Mouse (Mus musculus) liver, embryonic 11.5 days (tissue): Measurements from ENCODE around the gene Dhx9. TPM values are rescaled to one million over a fixed set of nuclear protein-coding genes. Genes with fewer than 3 reads are reported as not detected.
"Not testable (repeated sequence)": the region's sequence is repeated elsewhere in the genome, so short reads cannot be mapped to it uniquely, and the experiment has no call there.

ENCODE experiments used
- ATAC-seq: fragments of 200-750 bp; cut with Nextera tagmentation; replicated peaks from 2 replicates; pipeline ENCODE4 v1.8.0; 2017; ENCODE audit warnings: moderate number of reproducible peaks, mild to moderate bottlenecking, moderate TSS enrichment, moderate library complexity; ENCODE audit not compliant: low FRiP score
- DNase-seq: peaks from one replicate; pipeline ENCODE4 v3.0.0-alpha.2; 2017; ENCODE audit warnings: low spot score
- H3K27ac ChIP-seq: fragments of 300-500 bp; sonication (generic); 2 replicates; pipeline ENCODE4 v1.5.1; 2014; ENCODE audit warnings: mild to moderate bottlenecking, low read depth, low read length, control low read depth
- H3K27me3 ChIP-seq: fragments of 300-500 bp; sonication (generic); replicated peaks from 2 replicates; pipeline ENCODE4 v1.6.1; 2014; ENCODE audit warnings: low read length, mixed read lengths; ENCODE audit not compliant: control insufficient read depth, insufficient read depth
- H3K36me3 ChIP-seq: fragments of 300-500 bp; sonication (generic); 2 replicates; pipeline ENCODE4 v1.6.1; 2014; ENCODE audit warnings: mild to moderate bottlenecking, low read length, moderate library complexity, mixed read lengths; ENCODE audit not compliant: control insufficient read depth, insufficient read depth
- H3K4me1 ChIP-seq: fragments of 300-500 bp; sonication (generic); replicated peaks from 2 replicates; pipeline ENCODE4 v1.6.1; 2014; ENCODE audit warnings: low read length, mixed read lengths; ENCODE audit not compliant: control insufficient read depth, insufficient read depth
- H3K4me2 ChIP-seq: fragments of 300-500 bp; sonication (generic); 2 replicates; pipeline ENCODE4 v1.6.1; 2014; ENCODE audit warnings: mild to moderate bottlenecking, control low read depth, moderate library complexity
- H3K4me3 ChIP-seq: fragments of 300-500 bp; sonication (generic); 2 replicates; pipeline ENCODE4 v1.5.1; 2014; ENCODE audit warnings: low read depth, low read length, control low read depth
- H3K9ac ChIP-seq: fragments of 300-500 bp; sonication (generic); 2 replicates; pipeline ENCODE4 v1.6.1; 2014; ENCODE audit warnings: low read depth, low read length, control low read depth
- H3K9me3 ChIP-seq: fragments of 300-500 bp; sonication (generic); 2 replicates; pipeline ENCODE4 v1.6.1; 2016; ENCODE audit warnings: low read length, inconsistent platforms, mixed read lengths; ENCODE audit not compliant: control insufficient read depth
- WGBS: fragments of 180-500 bp; shearing (Covaris S2); extraction: QIAGEN DNeasy Blood & Tissue Kit; methylation state at CpG from one replicate; pipeline ENCODE4 v1.1.7; 2014; 5-methylcytosine and 5-hydroxymethylcytosine counted together
- polyA plus RNA-seq: library from polyadenylated mRNA; unstranded; fragments of >200 nt; fragmentation: Nextera tagmentation; extraction: Ambion mirVana; gene quantifications from 2 replicates; pipeline ENCODE4 v1.2.1, GENCODE M21; 2014

The Dhx9 gene
- polyA plus RNA-seq, 1 experiment from 2014 or later = 16.0 TPM

GRCm38 (mm10) chr1:153509569-153509968 lies 22.1 kb upstream of the Dhx9 start:
- H3K4me3 ChIP-seq, H3K9ac ChIP-seq, H3K27me3 ChIP-seq, H3K9me3 ChIP-seq, H3K27ac ChIP-seq, H3K4me1 ChIP-seq, H3K36me3 ChIP-seq, H3K4me2 ChIP-seq, ATAC-seq, DNase-seq: not testable (repeated sequence)
- WGBS = 71% methylated on average over 8 of the region's 8 CpGs

- Histone ChIP-seq H3K9ac (no peak overlapping the region), H3K36me3 (no peaks in the 10 kb centered on the region), H3K4me2 (no peak overlapping the region), H3K4me1 (no peaks in the 10 kb centered on the region), H3K9me3 (no peaks in the 10 kb centered on the region), H3K27ac (no peak overlapping the region), H3K4me3 (no peak overlapping the region), H3K27me3 (no peaks in the 10 kb centered on the region)
- ATAC-seq (no peak), DNase-seq (no peak)
- 75% methylated on average over 6 of the region's 6 CpGs for WGBS
These were observed 21.6 kb upstream of the Dhx9 start for GRCm38 (mm10) chr1:153509012-153509411.

GRCm38 (mm10) chr1:153506266-153506665 lies 18.8 kb upstream of the Dhx9 start:
- ATAC-seq (no peak), DNase-seq (no peak)
- no peak overlapping the region for H3K27ac ChIP-seq
- no peaks in the 10 kb centered on the region for H3K4me1 ChIP-seq
- no peaks in the 10 kb centered on the region for H3K27me3 ChIP-seq
- H3K9me3 ChIP-seq = no peaks in the 10 kb centered on the region
- no peak overlapping the region for H3K4me3 ChIP-seq
- H3K36me3 ChIP-seq = no peaks in the 10 kb centered on the region
- H3K4me2 ChIP-seq = no peak overlapping the region
- 85% methylated on average over 6 of the region's 6 CpGs for WGBS
- no peak overlapping the region for H3K9ac ChIP-seq

- Histone ChIP-seq H3K27me3 (no peaks in the 10 kb centered on the region), H3K27ac (no peak overlapping the region), H3K4me1 (no peaks in the 10 kb centered on the region), H3K9me3 (no peaks in the 10 kb centered on the region), H3K4me2 (no peak overlapping the region), H3K9ac (no peak overlapping the region), H3K36me3 (no peaks in the 10 kb centered on the region), H3K4me3 (no peak overlapping the region)
- WGBS = 39% methylated on average over 5 of the region's 5 CpGs
- DNase-seq (no peak), ATAC-seq (no peak)
These were observed 14.3 kb upstream of the Dhx9 start for GRCm38 (mm10) chr1:153501644-153502321.

GRCm38 (mm10) chr1:153500030-153500429 lies 12.6 kb upstream of the Dhx9 start:
- Histone ChIP-seq H3K9me3 (no peaks in the 10 kb centered on the region), H3K36me3 (no peaks in the 10 kb centered on the region), H3K4me2 (no peak overlapping the region), H3K4me3 (no peak overlapping the region), H3K27ac (no peak overlapping the region), H3K27me3 (no peaks in the 10 kb centered on the region), H3K9ac (no peak overlapping the region), H3K4me1 (no peaks in the 10 kb centered on the region)
- no peak for ATAC-seq
- no peak for DNase-seq
- 83% methylated on average over 9 of the region's 9 CpGs for WGBS

- H3K4me3 ChIP-seq = no peak overlapping the region
- no peaks in the 10 kb centered on the region for H3K9me3 ChIP-seq
- no peak overlapping the region for H3K27ac ChIP-seq
- no peak for DNase-seq
- H3K36me3 ChIP-seq = no peaks in the 10 kb centered on the region
- H3K9ac ChIP-seq = no peak overlapping the region
- WGBS = 78% methylated on average over 3 of the region's 3 CpGs
- H3K4me1 ChIP-seq = no peaks in the 10 kb centered on the region
- ATAC-seq = no peak
- no peak overlapping the region for H3K4me2 ChIP-seq
- H3K27me3 ChIP-seq = no peaks in the 10 kb centered on the region
These were observed 8.6 kb upstream of the Dhx9 start for GRCm38 (mm10) chr1:153496030-153496429.

- ATAC-seq = no peak
- H3K4me3 ChIP-seq = no peak overlapping the region
- WGBS = 33% methylated on average over 6 of the region's 6 CpGs
- H3K4me2 ChIP-seq = no peak overlapping the region
- no peak overlapping the region for H3K27ac ChIP-seq
- no peaks in the 10 kb centered on the region for H3K4me1 ChIP-seq
- DNase-seq = no peak
- no peaks in the 10 kb centered on the region for H3K9me3 ChIP-seq
- H3K36me3 ChIP-seq = no peaks in the 10 kb centered on the region
- no peaks in the 10 kb centered on the region for H3K27me3 ChIP-seq
- H3K9ac ChIP-seq = no peak overlapping the region
These were observed 6.5 kb upstream of the Dhx9 start for GRCm38 (mm10) chr1:153493931-153494330.

- 36% methylated on average over 4 of the region's 4 CpGs for WGBS
- Histone ChIP-seq H3K36me3 (no peaks in the 10 kb centered on the region), H3K4me1 (no peaks in the 10 kb centered on the region)
These were observed 5.9 kb upstream of the Dhx9 start for GRCm38 (mm10) chr1:153493338-153493737.

GRCm38 (mm10) chr1:153491822-153492221 lies 4.4 kb upstream of the Dhx9 start:
- H3K9me3 ChIP-seq = no peaks in the 10 kb centered on the region
- no peak for ATAC-seq
- H3K9ac ChIP-seq = no peak overlapping the region
- no peaks in the 10 kb centered on the region for H3K27me3 ChIP-seq
- H3K36me3 ChIP-seq = no peaks in the 10 kb centered on the region
- no peak for DNase-seq
- H3K27ac ChIP-seq = no peak overlapping the region
- 79% methylated on average over 1 of the region's 1 CpGs for WGBS
- H3K4me2 ChIP-seq = no peak overlapping the region
- H3K4me3 ChIP-seq = no peak overlapping the region
- no peaks in the 10 kb centered on the region; the same call in 1 of the 2 replicates for H3K4me1 ChIP-seq

More at GRCm38 (mm10) chr1:153493338-153493737, 5.9 kb upstream of the Dhx9 start:
- H3K27me3 ChIP-seq = no peaks in the 10 kb centered on the region
- no peaks in the 10 kb centered on the region for H3K9me3 ChIP-seq
- DNase-seq (no peak), ATAC-seq (no peak)
- no peak overlapping the region for H3K9ac ChIP-seq
- no peak overlapping the region for H3K4me3 ChIP-seq
- no peak overlapping the region for H3K4me2 ChIP-seq
- no peak overlapping the region for H3K27ac ChIP-seq
